Mouse (Mus musculus) limb, embryonic 10.5 days (tissue): ENCODE measurements around the gene Gm17571. TPM values are rescaled to one million over a fixed set of nuclear protein-coding genes. Genes with fewer than 3 reads are reported as not detected.

Experiments
- DNase-seq: peaks from one replicate; pipeline ENCODE4 v3.0.0-alpha.2; 2017; ENCODE audit warnings: low spot score
- H3K27ac ChIP-seq: fragments of 300-500 bp; sonication (generic); 2 replicates; pipeline ENCODE4 v1.5.1; 2016; ENCODE audit warnings: mild to moderate bottlenecking
- H3K27me3 ChIP-seq: fragments of 300-500 bp; sonication (generic); 2 replicates; pipeline ENCODE4 v1.6.1; 2016; ENCODE audit warnings: low read depth, mild to moderate bottlenecking; ENCODE audit not compliant: poor library complexity, severe bottlenecking
- H3K36me3 ChIP-seq: fragments of 300-500 bp; sonication (generic); 2 replicates; pipeline ENCODE4 v1.6.1; 2016; ENCODE audit warnings: mild to moderate bottlenecking, moderate library complexity
- H3K4me1 ChIP-seq: fragments of 300-500 bp; sonication (generic); 2 replicates; pipeline ENCODE4 v1.6.1; 2016
- H3K4me3 ChIP-seq: fragments of 300-500 bp; sonication (generic); 2 replicates; pipeline ENCODE4 v1.5.1; 2016; ENCODE audit warnings: mild to moderate bottlenecking, moderate library complexity
- H3K9me3 ChIP-seq: fragments of 300-500 bp; sonication (generic); replicated peaks from 2 replicates; pipeline ENCODE4 v1.6.1; 2016; ENCODE audit warnings: mild to moderate bottlenecking
- WGBS: fragments of 180-500 bp; shearing (Covaris S2); methylation state at CpG from one replicate; pipeline ENCODE4 v1.1.7; 2016; 5-methylcytosine and 5-hydroxymethylcytosine counted together
- polyA plus RNA-seq: library from polyadenylated mRNA; unstranded; fragments of >200 nt; fragmentation: Nextera tagmentation; extraction: Ambion mirVana; gene quantifications from 2 replicates; pipeline ENCODE4 v1.2.1, GENCODE M21; 2016

Gene Gm17571
- polyA plus RNA-seq, 1 experiment from 2014 or later, result not detected

DNA sequence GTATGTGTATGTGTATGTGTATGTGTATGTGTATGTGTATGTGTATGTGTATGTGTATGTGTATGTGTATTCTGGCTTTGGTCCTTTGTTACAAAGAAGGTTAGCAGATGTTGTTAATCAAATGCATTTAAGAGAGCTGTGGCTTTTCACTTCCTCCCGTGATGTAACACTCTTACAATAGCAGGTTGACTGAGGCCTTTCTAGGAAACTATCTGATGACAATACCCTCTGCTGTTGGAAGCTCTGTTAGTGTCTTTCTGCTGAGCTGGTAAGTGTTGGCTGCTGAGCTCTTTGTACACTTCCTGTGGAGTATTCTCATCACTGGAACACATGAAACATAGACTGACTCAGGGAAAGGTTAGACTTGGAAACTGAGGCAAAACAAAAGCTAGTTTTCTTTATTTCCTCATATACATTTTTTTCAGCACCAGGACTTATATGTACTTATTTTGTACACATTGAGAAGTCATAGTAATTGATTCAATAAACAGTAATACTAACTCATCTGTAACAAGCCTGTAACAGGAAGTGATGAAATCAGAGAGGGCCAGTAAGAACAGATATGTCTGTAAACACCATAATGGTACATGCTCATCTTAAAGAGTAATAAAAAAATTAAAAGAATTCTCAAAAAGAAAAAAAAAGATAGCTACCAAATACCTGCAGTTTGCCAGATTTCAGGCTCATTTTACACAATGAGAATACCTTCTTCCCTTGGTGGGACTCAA is 2.9 kb downstream of the Gm17571 start:
- DNase-seq, result no peak
- WGBS, result 47% methylated on average over 1 of the region's 1 CpGs
- Histone ChIP-seq H3K36me3 (no peaks in the 10 kb centered on the region), H3K4me3 (no peak overlapping the region), H3K4me1 (peaks cover 2% of the 10 kb centered on the region; the same call in 1 of the 2 replicates), H3K27ac (no peak overlapping the region), H3K27me3 (no peaks in the 10 kb centered on the region), H3K9me3 (no peaks in the 10 kb centered on the region)

DNA sequence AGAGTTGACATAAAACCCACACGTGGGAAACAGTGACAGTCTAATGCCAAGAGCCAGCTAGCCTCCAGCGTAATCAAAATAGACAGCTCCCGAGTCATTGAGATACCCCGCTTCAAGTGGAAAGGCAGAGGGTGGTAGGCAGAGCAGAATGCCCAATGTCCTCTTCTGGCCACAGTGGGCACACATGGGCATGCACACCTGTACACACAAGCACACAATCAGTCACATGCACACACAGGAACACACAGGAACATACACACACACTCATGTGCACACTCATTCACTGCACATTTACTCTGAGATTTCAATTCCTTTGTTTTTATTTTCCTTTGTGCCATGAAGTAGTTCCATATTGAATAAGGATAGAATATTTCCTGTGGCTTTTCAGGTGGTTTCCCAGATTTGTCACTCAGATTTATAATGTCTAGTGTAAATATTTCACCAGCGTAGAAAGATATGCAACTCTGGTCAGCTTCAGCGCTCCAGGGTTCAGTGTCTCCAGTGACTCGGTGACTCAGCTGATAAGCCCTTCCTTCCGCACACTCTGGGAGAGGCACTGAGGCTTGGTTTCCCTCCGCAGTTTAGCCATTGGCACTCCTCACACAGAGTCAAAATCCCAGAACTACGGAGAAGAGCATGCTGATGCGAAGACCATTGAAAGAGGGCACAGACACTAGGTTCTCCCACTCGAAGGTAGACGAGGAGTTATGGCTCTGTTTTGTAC is 4.4 kb downstream of the Gm17571 start:
- Histone ChIP-seq H3K9me3 (no peaks in the 10 kb centered on the region), H3K27ac (no peak overlapping the region), H3K4me3 (no peak overlapping the region), H3K36me3 (0 out of 2 replicates have a peak, but pooled peaks cover 3% of the 10 kb centered on the region), H3K4me1 (no peaks in the 10 kb centered on the region), H3K27me3 (no peaks in the 10 kb centered on the region)
- no peak for DNase-seq
- WGBS, result 80% methylated on average over 13 of the region's 13 CpGs

DNA sequence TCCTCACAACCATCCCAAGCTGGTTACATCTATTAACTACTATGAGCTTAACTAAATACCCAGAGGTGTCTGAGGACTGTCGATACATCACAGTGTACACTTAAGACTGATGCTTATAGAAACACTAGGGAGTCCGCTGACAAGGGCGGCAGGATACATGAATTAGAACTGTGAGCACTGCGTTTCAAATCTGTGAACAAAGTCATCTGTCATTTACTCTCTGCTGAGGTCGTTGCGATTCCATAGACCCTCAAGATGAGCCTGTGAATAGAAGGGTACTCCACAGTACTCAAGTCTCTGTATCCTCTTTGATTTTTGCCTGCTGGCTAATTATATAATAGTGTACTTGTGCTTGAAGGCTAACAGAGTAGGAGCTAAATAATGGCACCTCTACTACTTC is 5.6 kb downstream of the Gm17571 start:
- Histone ChIP-seq H3K4me1 (no peaks in the 10 kb centered on the region), H3K4me3 (no peak overlapping the region), H3K27ac (no peak overlapping the region), H3K9me3 (no peaks in the 10 kb centered on the region), H3K27me3 (no peaks in the 10 kb centered on the region), H3K36me3 (0 out of 2 replicates have a peak, but pooled peaks cover 3% of the 10 kb centered on the region)
- no peak for DNase-seq
- 91% methylated on average over 6 of the region's 6 CpGs for WGBS

DNA sequence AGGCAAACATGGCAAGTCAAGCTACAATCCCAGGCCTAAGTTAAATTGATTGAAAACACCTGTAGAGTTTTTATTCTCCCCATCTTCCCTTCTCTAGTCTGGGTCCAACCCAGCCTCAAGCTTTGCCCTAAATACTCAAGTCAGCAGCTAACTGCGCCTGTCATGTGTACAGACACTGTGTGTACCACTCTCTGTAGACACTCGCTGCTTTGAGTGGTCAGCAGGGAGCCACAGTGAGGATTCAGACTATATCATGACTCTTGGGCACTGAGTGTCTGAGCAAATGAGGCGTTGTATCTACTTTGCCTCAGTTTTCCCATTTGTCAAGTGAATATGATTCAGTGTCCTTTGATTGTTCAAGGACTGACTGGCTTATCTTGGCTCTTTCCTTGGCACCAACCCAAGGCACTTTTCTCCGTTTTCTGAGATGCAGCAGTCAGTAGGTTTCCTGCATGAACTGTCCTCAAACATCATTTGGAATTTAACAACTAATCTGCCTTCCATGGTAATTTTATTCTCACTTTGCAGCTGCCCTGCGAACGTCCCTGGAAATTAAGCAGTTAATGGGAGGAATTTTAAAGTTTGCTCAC is 13.0 kb downstream of the Gm17571 start:
- WGBS, result 90% methylated on average over 6 of the region's 6 CpGs
- 0 out of 2 replicates have a peak, but pooled peaks cover 3% of the 10 kb centered on the region for H3K36me3 ChIP-seq
- H3K4me3 ChIP-seq, result no peak overlapping the region
- no peaks in the 10 kb centered on the region for H3K27me3 ChIP-seq
- DNase-seq, result no peak
- no peak overlapping the region for H3K27ac ChIP-seq
- no peaks in the 10 kb centered on the region for H3K4me1 ChIP-seq
- H3K9me3 ChIP-seq, result no peaks in the 10 kb centered on the region

DNA sequence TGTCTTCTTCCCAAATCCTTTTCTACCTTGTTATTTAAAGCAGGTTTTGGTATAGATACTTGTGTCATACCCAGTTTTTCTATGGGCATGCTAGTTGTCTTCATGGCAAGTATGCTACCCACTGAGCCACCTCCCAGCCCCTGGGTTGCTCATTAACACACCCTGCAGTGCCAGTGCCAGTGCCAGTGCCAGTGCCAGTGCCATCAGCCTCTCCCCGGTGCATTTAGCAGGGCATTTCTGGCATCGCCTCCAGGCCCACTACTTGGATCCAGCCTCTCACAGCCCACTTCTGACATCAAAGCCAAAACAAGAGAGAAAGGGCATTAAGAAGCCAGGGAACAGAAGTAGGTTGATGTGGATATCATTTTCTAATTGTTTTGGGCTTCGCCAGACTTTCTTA is 14.9 kb downstream of the Gm17571 start:
- Histone ChIP-seq H3K27ac (no peak overlapping the region), H3K4me1 (no peaks in the 10 kb centered on the region), H3K9me3 (no peaks in the 10 kb centered on the region), H3K4me3 (no peak overlapping the region), H3K27me3 (no peaks in the 10 kb centered on the region), H3K36me3 (no peaks in the 10 kb centered on the region)
- 92% methylated on average over 3 of the region's 3 CpGs for whole genome bisulfite sequencing
- no peak for DNase-seq

DNA sequence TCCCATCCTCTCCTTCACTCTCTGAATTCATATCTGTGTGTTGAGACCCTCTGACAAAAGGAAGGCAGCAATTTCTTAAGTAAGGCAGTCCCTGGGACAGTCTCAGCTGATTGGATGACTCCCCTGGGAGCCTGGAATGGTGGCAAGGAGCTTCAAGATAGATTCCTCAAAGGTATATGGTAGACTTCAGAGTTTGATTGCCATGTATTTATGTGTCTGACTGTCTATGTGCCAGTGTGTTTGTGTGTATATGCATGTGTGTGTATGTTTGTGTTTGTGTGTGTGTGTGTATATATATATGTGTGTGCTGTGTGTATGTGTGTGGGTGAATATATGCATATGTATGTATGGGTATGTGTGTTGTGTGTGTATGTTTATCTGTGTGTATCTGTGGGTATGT is 15.8 kb downstream of the Gm17571 start:
- no peaks in the 10 kb centered on the region for H3K4me1 ChIP-seq
- H3K27ac ChIP-seq, result no peak overlapping the region

DNA sequence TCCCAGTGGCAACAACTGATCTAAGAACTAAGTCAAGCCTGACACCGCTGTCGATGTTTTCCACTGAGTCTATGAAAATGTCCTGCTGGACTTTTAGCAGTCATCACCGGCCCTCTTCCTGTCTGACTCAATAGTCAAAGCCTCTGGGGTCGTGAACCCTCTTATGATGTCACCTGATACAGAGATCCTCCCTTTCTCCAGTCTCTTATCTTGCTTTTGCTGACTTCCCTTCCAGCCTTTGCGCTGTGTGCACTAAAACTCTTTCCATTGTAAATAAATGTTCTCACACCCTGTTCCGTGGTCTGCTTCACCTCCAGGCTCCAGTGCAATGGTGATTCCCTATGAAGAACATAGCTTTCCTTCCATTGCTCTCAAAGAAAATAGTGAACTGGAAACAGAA is 16.3 kb downstream of the Gm17571 start:
- no peaks in the 10 kb centered on the region for H3K36me3 ChIP-seq
- no peak overlapping the region for H3K27ac ChIP-seq
- no peak overlapping the region for H3K4me3 ChIP-seq
- 78% methylated on average over 6 of the region's 6 CpGs for WGBS
- no peak for DNase-seq
- H3K27me3 ChIP-seq, result no peaks in the 10 kb centered on the region
- no peaks in the 10 kb centered on the region for H3K9me3 ChIP-seq
- H3K4me1 ChIP-seq, result peaks cover 4% of the 10 kb centered on the region

More for the DNA sequence above, 15.8 kb downstream of the Gm17571 start:
- DNase-seq, result no peak
- H3K36me3 ChIP-seq, result no peaks in the 10 kb centered on the region
- H3K9me3 ChIP-seq, result no peaks in the 10 kb centered on the region
- no peaks in the 10 kb centered on the region for H3K27me3 ChIP-seq
- H3K4me3 ChIP-seq, result no peak overlapping the region

DNA sequence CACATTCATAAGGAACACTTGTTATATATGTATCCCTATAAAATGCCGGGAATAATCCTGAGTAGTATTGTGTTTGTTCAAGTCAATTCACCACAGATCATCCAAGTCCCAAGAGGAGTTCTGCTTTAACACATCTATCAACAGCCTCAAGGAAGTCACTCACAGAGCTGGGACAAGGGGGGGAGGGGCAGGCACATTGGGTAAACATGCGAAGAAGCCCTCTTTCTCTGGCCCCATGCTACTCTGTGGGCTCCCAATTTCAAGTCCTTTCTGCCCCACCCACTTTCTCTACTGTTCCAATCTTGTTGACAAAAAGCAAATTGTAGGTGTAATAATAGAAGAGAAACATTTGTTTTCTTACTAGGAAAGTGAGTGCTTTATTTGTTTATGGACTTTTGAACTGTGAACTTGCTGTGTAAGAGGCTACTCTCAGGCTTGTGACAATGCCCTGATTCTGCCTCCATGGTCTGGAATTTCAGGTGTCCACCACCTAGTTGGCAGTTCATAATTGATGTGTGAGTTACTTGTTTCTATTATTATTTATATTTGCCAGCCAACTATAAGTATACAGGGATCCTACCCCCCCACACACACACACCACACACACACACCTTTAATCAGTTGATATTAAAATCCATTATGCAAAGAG is 17.0 kb downstream of the Gm17571 start:
- Histone ChIP-seq H3K4me1 (peaks cover 11% of the 10 kb centered on the region), H3K36me3 (no peaks in the 10 kb centered on the region), H3K27me3 (no peaks in the 10 kb centered on the region), H3K27ac (no peak overlapping the region), H3K9me3 (no peaks in the 10 kb centered on the region), H3K4me3 (no peak overlapping the region)
- 75% methylated on average over 2 of the region's 2 CpGs for WGBS
- DNase-seq, result no peak

DNA sequence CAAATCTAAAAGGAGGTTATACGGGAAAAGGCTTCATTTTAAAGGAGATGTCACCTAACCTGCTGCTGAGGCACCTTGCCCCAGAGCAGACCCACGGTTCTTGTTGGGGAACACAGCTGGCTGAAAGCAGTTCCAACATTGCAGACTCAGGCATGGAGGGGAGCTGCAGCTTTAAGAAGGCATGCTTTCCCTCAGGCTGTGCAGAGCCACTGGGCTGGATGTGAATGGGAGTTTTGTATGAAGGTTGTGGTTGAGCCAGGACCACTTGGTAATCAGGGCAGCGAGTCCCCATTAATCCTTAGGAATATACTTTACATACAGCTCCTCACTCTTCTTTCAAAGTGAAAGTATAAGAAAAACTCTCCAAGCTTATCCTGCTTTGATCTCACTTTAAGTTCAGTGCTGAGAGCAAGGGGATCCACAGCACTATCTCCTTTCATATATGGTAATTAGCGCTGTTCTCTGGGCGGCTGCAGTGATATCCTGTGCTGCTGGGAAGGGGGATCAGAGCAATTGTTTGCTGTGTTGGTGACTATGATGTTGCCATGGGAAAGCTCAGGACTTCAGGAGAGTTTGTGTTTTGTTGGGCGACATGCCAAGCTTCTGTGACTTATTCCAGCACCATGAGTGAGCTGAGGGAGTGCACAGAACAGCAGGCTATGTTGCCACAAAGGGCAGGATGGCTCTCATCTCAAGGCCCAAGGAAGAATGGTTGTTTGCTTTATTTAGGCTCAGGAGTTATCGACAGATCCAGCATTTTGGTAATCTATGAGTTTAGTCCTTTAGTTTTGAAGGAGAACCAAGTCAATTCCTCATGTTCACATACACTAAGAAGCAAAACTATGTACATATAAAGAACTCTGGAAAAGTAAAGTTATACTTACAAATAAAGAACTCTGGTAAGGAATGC is 21.3 kb downstream of the Gm17571 start:
- Histone ChIP-seq H3K4me1 (peaks cover 12% of the 10 kb centered on the region), H3K27ac (peak overlapping the region; percentile 36), H3K36me3 (no peaks in the 10 kb centered on the region), H3K4me3 (no peak overlapping the region), H3K9me3 (no peaks in the 10 kb centered on the region), H3K27me3 (no peaks in the 10 kb centered on the region)
- WGBS, result 58% methylated on average over 7 of the region's 7 CpGs
- DNase-seq, result peak; percentile 33

DNA sequence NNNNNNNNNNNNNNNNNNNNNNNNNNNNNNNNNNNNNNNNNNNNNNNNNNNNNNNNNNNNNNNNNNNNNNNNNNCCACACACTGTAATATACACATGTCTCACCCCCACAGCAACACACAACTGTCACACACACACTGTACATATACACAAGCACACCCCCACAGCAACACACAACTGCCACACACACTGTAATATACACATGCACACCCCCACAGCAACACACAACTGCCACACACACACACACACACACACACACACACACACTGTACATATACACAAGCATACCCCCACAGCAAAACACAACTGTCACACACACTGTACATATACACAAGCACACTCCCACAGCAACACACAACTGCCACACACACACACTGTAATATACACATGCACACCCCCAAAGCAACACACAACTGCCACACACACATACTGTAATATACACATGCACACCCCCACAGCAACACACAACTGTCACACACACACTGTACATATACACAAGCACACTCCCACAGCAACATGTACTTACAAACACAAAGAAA is 32.3 kb downstream of the Gm17571 start:
- H3K27ac ChIP-seq, result no peak overlapping the region
- no peaks in the 10 kb centered on the region for H3K27me3 ChIP-seq
- DNase-seq, result no peak
- H3K4me1 ChIP-seq, result no peaks in the 10 kb centered on the region
- no peaks in the 10 kb centered on the region for H3K9me3 ChIP-seq
- H3K36me3 ChIP-seq, result peaks cover 6% of the 10 kb centered on the region
- H3K4me3 ChIP-seq, result no peak overlapping the region
